Mouse (Mus musculus): Measurements from ENCODE around the gene Hnf4a. TPM values are rescaled to one million over a fixed set of nuclear protein-coding genes. Genes with fewer than 3 reads are reported as not detected.
"Not testable (repeated sequence)": the region's sequence is repeated elsewhere in the genome, so short reads cannot be mapped to it uniquely, and the experiment has no call there.

The Hnf4a gene
- polyA plus RNA-seq (2016; fragmentation: Nextera tagmentation; extraction: Ambion mirVana): 0.02 TPM in 1 of 2 replicates, not detected in the other

DNA sequence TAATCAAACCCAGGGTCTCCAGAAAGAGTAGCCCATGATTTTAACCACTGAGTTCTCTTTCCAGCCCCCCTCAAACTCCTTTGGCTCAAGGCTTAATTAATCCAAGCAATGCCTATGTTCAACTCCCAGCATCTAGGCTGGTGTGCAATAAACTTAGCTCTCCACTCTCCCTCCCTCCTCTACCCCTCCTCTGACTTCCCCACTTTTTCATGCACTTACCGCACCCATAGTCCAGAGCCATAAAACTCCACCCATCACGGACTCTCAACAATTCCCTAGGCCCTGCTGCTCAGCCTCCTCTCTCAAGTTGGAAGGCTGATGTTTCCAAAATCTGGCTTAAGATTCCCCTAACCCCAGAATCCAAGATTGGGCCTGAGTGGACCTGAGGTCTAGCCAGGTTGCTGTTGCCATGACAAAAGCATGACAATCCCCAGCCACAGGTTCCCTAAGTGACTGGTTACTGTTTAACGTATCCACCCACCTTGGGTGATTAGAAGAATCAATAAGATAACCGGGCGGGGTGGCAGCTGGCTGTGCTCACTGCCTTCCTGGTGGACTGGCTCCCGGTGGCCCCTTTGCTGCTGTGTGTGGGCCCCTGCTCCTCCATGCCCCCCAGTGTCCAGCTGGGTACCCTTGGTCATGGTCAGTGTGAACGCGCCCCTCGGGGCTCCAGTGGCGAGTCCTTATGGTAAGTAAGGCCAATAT is at the start of gene Hnf4a:
TSS of gene Hnf4a (plus strand) at position 509 of the 705 bp plus-strand sequence.
- H3K27ac ChIP-seq (replicated peaks): no peak within 1 kb of the TSS
- WGBS: 89% methylated on average over 10 of the region's 10 CpGs
- H3K27me3 ChIP-seq (ENCODE audit: low read depth, poor library complexity, severe bottlenecking): no peaks in the 10 kb centered on the region
- no peak within 1 kb of the TSS for H3K4me3 ChIP-seq
- H3K9me3 ChIP-seq (replicated peaks): no peaks in the 10 kb centered on the region
- DNase-seq (ENCODE audit: low spot score): no peak
- H3K36me3 ChIP-seq: no peaks in the 10 kb centered on the region
- no peaks in the 10 kb centered on the region for H3K4me1 ChIP-seq

GRCm38 (mm10) chr2:163458539-163459265 is 47.9 kb upstream of the Hnf4a start:
- H3K27ac ChIP-seq (replicated peaks): no peak overlapping the region
- peaks cover 10% of the 10 kb centered on the region; the same call in 1 of the 2 replicates for H3K4me1 ChIP-seq
- H3K4me3 ChIP-seq: no peak overlapping the region
- WGBS: 60% methylated on average over 27 of the region's 27 CpGs
- no peaks in the 10 kb centered on the region for H3K9me3 ChIP-seq (replicated peaks)
- peaks cover 10% of the 10 kb centered on the region; the same call in 1 of the 2 replicates for H3K36me3 ChIP-seq
- H3K27me3 ChIP-seq (ENCODE audit: low read depth, poor library complexity, severe bottlenecking): peaks cover 17% of the 10 kb centered on the region
- no peak for DNase-seq (ENCODE audit: low spot score)

- peaks cover 10% of the 10 kb centered on the region; the same call in 1 of the 2 replicates for H3K4me1 ChIP-seq
- no peak overlapping the region for H3K27ac ChIP-seq (replicated peaks)
- H3K4me3 ChIP-seq: no peak overlapping the region
- peaks cover 17% of the 10 kb centered on the region for H3K27me3 ChIP-seq (ENCODE audit: low read depth, poor library complexity, severe bottlenecking)
- 52% methylated on average over 10 of the region's 10 CpGs for WGBS
- no peaks in the 10 kb centered on the region for H3K9me3 ChIP-seq (replicated peaks)
- peaks cover 3% of the 10 kb centered on the region; the same call in 1 of the 2 replicates for H3K36me3 ChIP-seq
- DNase-seq (ENCODE audit: low spot score): no peak
These were observed 47.2 kb upstream of the Hnf4a start for GRCm38 (mm10) chr2:163459380-163459779.

- Histone ChIP-seq H3K27me3 (ENCODE audit: low read depth, poor library complexity, severe bottlenecking) (peaks cover 17% of the 10 kb centered on the region), H3K27ac (replicated peaks) (no peak overlapping the region), H3K36me3 (no peaks in the 10 kb centered on the region), H3K4me3 (no peak overlapping the region), H3K4me1 (peaks cover 10% of the 10 kb centered on the region; the same call in 1 of the 2 replicates), H3K9me3 (replicated peaks) (no peaks in the 10 kb centered on the region)
- 88% methylated on average over 8 of the region's 8 CpGs for WGBS
- no peak for DNase-seq (ENCODE audit: low spot score)
These were observed 46.0 kb upstream of the Hnf4a start for GRCm38 (mm10) chr2:163460622-163461021.

GRCm38 (mm10) chr2:163461307-163461706 is 45.3 kb upstream of the Hnf4a start:
- H3K4me1 ChIP-seq: peaks cover 10% of the 10 kb centered on the region; the same call in 1 of the 2 replicates
- H3K9me3 ChIP-seq (replicated peaks); H3K4me3 ChIP-seq; DNase-seq (ENCODE audit: low spot score); H3K27ac ChIP-seq (replicated peaks); H3K36me3 ChIP-seq: not testable (repeated sequence)
- H3K27me3 ChIP-seq (ENCODE audit: low read depth, poor library complexity, severe bottlenecking): peaks cover 17% of the 10 kb centered on the region
- 96% methylated on average over 9 of the region's 9 CpGs for WGBS

- H3K4me1 ChIP-seq: peaks cover 10% of the 10 kb centered on the region; the same call in 1 of the 2 replicates
- 90% methylated on average over 5 of the region's 5 CpGs for WGBS
These were observed 44.2 kb upstream of the Hnf4a start for GRCm38 (mm10) chr2:163462386-163462785.

DNA sequence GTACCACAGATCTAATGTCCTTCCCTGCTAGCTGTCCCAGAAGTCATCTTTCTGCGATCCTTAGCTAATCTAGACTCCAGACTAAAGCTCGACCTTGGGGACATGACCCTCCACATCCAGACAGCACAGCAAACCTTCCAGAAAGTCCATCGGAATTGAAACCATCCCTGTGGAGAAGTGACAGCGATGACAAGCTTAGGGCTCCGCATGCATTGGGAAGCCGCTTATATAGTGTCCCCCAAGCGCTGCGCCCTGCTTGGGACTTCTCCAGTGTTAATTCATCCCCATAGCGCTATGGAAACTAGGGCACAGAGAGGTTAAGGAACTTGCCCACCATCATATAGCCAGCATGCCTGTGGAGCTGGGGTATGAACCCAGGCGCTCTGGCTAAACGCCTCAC is 43.8 kb upstream of the Hnf4a start:
- Histone ChIP-seq H3K4me3 (no peak overlapping the region), H3K27me3 (ENCODE audit: low read depth, poor library complexity, severe bottlenecking) (peaks cover 17% of the 10 kb centered on the region), H3K4me1 (peaks cover 10% of the 10 kb centered on the region; the same call in 1 of the 2 replicates), H3K27ac (replicated peaks) (no peak overlapping the region), H3K9me3 (replicated peaks) (no peaks in the 10 kb centered on the region), H3K36me3 (peaks cover 7% of the 10 kb centered on the region)
- no peak for DNase-seq (ENCODE audit: low spot score)
- WGBS: 80% methylated on average over 11 of the region's 11 CpGs

More at GRCm38 (mm10) chr2:163462386-163462785, 44.2 kb upstream of the Hnf4a start:
- no peak for DNase-seq (ENCODE audit: low spot score)
- H3K36me3 ChIP-seq: peaks cover 3% of the 10 kb centered on the region; the same call in 1 of the 2 replicates
- H3K27me3 ChIP-seq (ENCODE audit: low read depth, poor library complexity, severe bottlenecking): peaks cover 17% of the 10 kb centered on the region
- H3K27ac ChIP-seq (replicated peaks): no peak overlapping the region
- no peaks in the 10 kb centered on the region for H3K9me3 ChIP-seq (replicated peaks)
- no peak overlapping the region for H3K4me3 ChIP-seq

GRCm38 (mm10) chr2:163463251-163463769 is 43.3 kb upstream of the Hnf4a start:
- Histone ChIP-seq H3K36me3 (peaks cover 12% of the 10 kb centered on the region), H3K27me3 (ENCODE audit: low read depth, poor library complexity, severe bottlenecking) (peaks cover 13% of the 10 kb centered on the region), H3K9me3 (replicated peaks) (no peaks in the 10 kb centered on the region), H3K4me1 (peaks cover 10% of the 10 kb centered on the region; the same call in 1 of the 2 replicates), H3K27ac (replicated peaks) (no peak overlapping the region), H3K4me3 (no peak overlapping the region)
- no peak for DNase-seq (ENCODE audit: low spot score)
- 67% methylated on average over 10 of the region's 10 CpGs for WGBS

DNA sequence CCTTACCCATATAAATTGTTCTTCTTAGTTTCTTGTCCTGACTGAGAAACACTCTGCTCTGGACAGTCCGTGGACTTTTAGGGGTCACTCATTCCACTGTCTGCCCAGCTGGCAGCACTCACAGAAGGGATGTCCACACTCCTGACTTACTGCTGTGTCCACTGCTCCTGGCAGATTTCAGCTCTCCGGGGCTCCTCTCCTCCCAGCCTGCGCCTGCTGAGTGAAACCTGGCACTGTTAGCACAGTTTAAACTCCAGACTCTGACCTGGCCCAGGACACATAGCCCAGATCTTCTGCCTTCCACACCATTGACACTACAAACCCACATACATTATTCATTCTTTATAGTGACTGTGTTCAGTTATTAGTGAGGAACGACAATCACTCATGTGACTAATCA is 42.6 kb upstream of the Hnf4a start:
- no peak for DNase-seq (ENCODE audit: low spot score)
- H3K36me3 ChIP-seq: peaks cover 19% of the 10 kb centered on the region
- peaks cover 6% of the 10 kb centered on the region for H3K27me3 ChIP-seq (ENCODE audit: low read depth, poor library complexity, severe bottlenecking)
- H3K4me3 ChIP-seq: no peak overlapping the region
- peaks cover 9% of the 10 kb centered on the region; the same call in 1 of the 2 replicates for H3K4me1 ChIP-seq
- H3K9me3 ChIP-seq (replicated peaks): no peaks in the 10 kb centered on the region
- H3K27ac ChIP-seq (replicated peaks): no peak overlapping the region
- 78% methylated on average over 4 of the region's 4 CpGs for WGBS

DNA sequence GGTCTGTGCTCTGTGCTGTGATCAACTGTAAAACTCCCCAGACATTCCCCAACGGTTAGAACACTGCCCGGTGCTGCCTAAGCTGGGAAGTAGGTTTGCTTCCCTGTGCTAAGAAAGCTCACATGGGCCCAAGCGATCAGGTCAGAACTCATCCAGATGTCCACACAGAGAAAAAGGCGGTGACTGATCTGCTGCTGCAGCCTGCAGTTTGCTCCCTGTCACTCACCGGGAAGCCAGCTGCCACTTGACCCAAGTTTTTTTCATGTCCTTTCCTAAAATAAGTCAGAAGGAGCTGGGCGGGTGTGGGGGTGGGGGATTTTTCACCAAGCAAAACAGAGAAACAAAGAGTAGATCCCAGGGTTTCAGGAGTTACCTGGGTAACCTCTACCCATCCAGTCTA is 42.0 kb upstream of the Hnf4a start:
- H3K4me3 ChIP-seq: no peak overlapping the region
- no peak for DNase-seq (ENCODE audit: low spot score)
- H3K36me3 ChIP-seq: peaks cover 24% of the 10 kb centered on the region
- 0 out of 2 replicates have a peak, but pooled peaks cover under 1% of the 10 kb centered on the region for H3K27me3 ChIP-seq (ENCODE audit: low read depth, poor library complexity, severe bottlenecking)
- 83% methylated on average over 6 of the region's 6 CpGs for WGBS
- no peak overlapping the region for H3K27ac ChIP-seq (replicated peaks)
- no peaks in the 10 kb centered on the region for H3K9me3 ChIP-seq (replicated peaks)
- 0 out of 2 replicates have a peak, but pooled peaks cover 5% of the 10 kb centered on the region for H3K4me1 ChIP-seq

- 83% methylated on average over 8 of the region's 8 CpGs for WGBS
- Histone ChIP-seq H3K9me3 (replicated peaks) (no peaks in the 10 kb centered on the region), H3K4me1 (peaks cover 12% of the 10 kb centered on the region), H3K36me3 (peaks cover 28% of the 10 kb centered on the region), H3K4me3 (no peak overlapping the region), H3K27me3 (ENCODE audit: low read depth, poor library complexity, severe bottlenecking) (no peaks in the 10 kb centered on the region), H3K27ac (replicated peaks) (no peak overlapping the region)
- no peak for DNase-seq (ENCODE audit: low spot score)
These were observed 39.8 kb upstream of the Hnf4a start for GRCm38 (mm10) chr2:163466771-163467170.

DNA sequence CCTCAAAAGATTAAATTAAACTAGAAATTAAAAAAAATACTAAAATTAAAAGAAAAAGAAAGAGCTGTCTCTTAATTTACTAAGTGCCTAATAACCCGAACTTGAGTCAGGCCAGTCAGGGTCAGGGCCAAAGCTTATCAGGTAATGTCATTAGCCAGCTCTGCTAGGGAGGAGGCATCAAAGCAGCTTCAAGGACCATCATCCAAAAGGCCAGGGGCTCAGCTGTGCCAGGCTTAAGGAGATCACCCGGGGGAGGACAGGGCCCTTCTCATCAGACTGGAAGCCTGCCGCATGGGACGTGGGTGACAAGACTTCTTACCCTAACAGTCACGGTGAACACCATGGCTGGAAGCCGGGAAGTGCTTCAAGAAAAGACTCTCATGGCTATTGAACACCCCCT is 39.0 kb upstream of the Hnf4a start:
- Histone ChIP-seq H3K27me3 (ENCODE audit: low read depth, poor library complexity, severe bottlenecking) (no peaks in the 10 kb centered on the region), H3K9me3 (replicated peaks) (no peaks in the 10 kb centered on the region), H3K27ac (replicated peaks) (no peak overlapping the region), H3K4me1 (peaks cover 15% of the 10 kb centered on the region), H3K36me3 (peaks cover 28% of the 10 kb centered on the region), H3K4me3 (no peak overlapping the region)
- WGBS: 90% methylated on average over 6 of the region's 6 CpGs
- DNase-seq (ENCODE audit: low spot score): no peak
